Mouse (Mus musculus) layer of hippocampus, postnatal 10 days (tissue): ENCODE measurements around the gene Immp2l. TPM values are rescaled to one million over a fixed set of nuclear protein-coding genes. Genes with fewer than 3 reads are reported as not detected.
A peak's percentile ranks its signal among the peaks of the same experiment; 100 is the strongest.

Experiments
- DNase-seq, 2 experiments: peaks; one replicate each; pipeline ENCODE4 v3.0.0; 2021; ENCODE audit warnings: low spot score in 2 of 2
- total RNA-seq, 2 experiments: library from RNA; stranded (reverse); gene quantifications; 2 replicates each; pipeline ENCODE4 v1.2.3; 2021

Gene Immp2l
- total RNA-seq, 2 experiments from 2014 or later, result 3.3 to 5.7 TPM

DNA sequence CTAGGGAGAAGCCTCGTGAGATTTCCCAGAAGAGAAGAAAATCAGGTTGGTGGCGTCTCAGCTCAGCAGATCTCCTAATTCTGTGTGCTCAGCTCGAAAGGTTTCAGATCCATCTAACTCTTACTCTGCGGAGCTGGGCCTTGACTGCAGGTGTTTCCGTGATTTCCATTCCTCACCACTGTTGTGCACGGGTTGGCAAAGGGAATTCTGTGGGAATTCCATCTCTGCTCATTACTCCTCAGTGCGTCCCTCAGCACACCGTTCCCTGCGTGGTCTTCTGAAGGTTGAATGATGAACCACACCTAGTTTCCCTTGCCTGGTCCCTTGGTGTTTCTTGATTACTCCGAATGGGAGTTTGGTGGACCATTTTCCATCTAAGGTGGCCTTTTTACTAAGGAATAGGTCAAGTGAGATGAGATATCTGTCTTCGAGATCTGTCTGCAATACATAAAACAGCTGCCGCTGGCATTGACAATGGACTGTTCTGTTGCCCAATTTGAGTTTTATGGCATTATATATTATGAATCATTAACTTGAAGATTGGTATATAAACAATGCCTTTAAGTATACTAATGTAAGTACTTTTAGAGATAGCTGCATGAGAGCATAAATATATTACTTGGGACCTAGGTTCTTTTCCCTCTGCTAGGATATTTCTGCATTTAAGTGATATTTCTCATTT lies 23.3 kb downstream of the Immp2l start:
- no peak for DNase-seq

DNA sequence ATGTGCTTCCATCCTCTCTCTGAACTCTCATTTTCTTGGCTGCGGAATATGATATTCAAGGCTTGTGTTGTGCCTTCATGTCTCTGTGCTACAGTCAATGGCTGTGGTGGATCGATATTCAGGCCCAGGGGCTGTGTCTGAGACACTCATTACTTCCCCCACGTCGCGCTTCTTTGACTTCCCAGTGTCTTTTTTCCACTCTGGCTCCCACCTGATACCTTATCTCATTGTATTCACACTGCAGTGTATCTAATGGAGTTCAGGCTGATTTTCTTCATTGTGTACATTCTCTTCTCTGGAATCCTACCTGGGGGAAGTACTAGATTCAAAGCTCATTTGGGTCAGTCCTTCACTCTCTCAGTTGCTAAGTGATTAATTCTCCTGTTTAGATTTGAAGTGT lies 27.1 kb downstream of the Immp2l start:
- DNase-seq, result no peak

DNA sequence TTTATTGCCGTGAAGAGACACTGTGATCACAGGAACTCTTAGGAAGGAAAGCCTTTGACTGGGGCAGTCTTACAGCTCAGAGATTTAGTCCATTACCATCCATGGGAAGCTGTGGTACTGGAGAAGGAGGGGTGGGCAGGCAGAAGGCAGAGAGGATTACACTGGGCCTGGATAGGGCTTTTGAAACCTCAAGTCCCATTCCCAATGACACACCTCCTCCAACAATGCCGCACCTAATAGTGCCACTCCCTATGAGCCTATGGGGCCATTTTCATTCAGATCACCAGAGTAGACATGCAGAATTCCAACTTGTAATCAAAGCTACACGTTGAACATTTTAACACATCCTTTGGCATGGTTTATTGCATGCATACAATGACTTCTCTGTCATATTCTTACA lies 29.0 kb downstream of the Immp2l start:
- DNase-seq, result no peak

DNA sequence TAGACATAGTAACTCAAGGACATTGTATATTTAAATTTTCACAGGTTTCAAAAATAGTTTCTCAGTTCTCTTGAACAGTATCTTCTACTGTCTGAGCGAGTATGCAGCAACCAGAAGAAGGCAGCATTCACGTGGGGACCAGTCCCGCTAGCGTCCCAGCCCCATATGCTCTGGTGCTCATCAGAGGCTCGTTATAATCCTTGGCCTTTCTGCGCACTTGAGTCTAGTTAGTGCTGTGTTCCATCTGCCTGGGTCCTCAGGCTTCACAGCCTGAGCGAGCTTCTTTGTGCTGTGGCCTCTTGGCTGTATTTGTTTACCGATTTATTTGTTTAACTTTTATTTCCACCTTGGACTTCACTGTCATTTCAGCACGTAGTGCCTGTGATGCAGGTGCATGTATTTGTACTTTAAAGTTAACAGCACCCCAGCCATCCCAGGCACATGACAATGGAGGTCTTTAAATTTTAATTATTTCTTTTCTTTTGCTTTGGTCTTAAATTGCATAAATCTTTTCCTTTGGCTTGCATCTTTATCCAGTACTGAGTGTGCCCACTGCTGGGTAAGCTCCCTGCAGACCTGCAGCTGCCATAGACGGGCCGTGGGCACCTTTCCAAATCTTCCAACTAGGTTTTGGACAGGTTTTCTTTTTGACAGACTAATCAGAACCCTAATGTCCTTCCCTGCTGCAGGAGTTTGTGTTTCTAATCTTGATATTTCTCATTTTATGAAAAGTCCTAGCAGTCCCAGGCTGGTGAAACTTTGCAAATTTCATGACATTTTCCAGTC lies 30.3 kb downstream of the Immp2l start:
- no peak for DNase-seq

DNA sequence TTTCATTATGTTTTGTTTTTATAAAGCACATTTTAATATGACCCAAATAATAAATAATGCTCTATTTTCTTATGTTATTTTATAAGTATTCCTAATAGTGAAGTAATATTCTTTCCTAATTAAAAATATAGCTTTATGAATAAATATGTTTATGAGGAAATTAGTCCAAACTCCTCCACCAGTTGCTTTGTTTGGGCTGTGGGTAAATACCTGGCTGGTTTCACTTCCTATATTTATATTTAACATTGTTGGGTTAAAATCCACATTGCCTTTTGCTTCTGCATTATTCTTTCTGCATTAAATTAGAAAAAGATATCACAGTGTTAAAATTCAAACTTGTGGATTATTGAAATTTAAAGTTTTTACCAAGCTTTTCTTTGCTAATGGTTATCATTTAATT lies 32.1 kb downstream of the Immp2l start:
- no peak for DNase-seq

GRCm38 (mm10) chr12:41063281-41063680 lies 39.4 kb downstream of the Immp2l start:
- no peak for DNase-seq

DNA sequence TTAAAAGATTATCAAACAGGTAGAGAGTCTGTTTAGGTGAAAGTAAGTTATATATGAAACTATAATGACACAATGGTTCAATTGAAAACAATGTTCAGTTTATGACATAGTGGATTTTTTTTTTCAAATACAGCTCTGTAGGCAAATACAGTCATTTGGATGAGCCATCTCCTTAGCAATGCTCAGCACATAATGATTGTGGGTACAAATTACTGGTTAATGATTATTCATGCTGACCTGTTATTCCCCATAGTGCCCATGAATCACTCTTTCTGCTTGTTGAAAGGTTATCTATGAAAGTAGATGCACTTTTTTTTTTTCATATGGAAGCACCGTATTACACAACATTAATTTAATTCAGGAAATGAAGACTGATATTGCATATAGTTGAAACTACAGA lies 58.0 kb downstream of the Immp2l start:
- DNase-seq, result no peak

DNA sequence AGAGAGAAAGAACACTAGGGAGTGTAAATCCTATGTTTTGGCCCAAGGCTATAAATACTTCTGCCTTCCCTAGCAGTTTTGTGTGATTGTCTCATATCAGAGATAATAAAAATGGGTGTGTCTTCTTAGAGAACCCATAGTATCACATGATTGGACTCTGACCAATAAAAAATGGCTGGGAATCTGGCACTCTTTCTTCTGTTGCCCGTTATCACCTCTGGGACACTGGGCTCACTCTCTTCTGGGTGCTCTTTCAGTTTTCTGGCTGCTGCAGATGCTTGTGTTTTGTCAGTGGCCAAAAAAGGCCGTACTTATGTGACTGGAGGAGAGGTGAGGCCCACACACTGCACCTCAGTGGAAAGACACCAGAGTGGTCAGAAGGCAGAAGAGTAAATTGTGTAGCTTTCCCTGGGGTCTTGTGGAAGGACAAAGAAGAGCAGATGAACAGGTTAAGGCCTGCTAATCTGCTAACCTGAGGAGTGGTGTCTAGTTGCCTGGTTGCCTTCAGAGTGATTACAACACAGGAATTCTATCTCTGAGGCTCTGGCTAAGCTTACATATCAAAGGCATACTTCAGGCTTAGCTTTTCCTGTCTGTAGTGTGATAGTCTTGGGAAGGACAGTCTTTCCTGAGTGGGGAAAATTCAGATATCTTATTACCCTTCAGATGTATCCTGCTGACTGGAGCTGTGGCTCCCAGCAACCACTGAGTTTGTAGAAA lies 60.6 kb downstream of the Immp2l start:
- no peak for DNase-seq

DNA sequence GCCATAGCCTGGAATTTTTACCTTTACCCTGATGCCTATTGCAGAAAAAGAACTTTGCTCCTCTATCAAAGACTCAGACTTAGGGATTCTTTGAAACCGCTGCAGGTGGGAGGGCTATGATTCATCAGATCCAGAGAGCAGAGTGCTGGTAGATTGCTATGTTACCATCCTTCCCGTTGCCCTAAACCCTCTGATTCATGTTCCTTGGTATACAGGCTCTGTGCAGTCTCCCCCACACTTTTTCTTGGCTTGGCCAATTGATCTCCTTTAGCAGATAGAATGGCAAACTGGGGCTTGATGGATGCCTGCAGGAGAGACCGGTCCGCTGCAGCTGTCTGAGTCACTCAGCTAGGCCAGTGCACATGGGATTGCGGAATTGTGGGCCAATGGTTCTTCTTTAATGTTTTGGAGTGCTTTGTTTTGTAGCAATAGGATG lies 66.1 kb downstream of the Immp2l start:
- DNase-seq, result no peak

- no peak for DNase-seq
These were observed 66.9 kb downstream of the Immp2l start for GRCm38 (mm10) chr12:41090771-41091170.

DNA sequence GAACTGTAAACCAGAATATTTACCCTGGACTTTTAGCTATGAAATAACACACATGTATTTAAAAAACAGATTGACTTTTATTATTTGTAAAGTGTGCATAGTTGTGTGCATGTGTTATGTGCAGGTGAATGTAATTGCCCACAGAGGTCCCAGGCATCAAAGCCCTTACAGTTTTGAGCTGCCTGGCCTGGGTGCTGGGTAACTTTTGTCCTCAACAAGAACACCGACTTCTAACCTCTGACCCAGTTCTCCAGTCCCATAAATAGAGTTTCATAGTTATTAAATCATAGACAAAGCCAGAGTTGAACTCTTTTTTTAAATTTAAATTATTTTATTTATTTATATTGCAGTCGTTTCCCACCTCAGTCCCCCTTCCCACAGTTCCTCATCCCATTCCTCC lies 67.4 kb downstream of the Immp2l start:
- no peak for DNase-seq

- DNase-seq, result no peak
These were observed 72.2 kb downstream of the Immp2l start for GRCm38 (mm10) chr12:41096045-41096444.

DNA sequence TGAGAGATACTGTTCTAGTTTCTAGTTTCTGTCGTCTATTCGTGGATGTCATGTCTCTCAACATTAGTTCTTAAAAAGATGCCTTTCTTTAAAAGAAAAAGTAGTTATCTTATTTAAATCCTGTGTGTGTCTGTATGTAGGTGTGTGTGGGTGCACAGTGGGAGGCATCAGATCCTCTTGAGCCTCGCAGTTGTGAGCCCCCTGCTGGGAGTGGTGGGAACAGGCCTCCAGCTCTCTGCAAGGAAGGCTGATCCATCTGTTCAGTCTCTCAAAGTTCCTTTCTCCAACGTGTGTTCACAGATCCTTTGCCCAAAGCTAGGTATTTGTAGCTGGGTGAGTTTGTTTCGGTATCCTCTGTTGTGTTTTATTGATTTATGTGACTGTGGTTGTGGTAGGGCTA lies 73.5 kb downstream of the Immp2l start:
- DNase-seq, result peak in 1 of 2 experiments; percentile 28

GRCm38 (mm10) chr12:41109011-41109410 lies 85.1 kb downstream of the Immp2l start:
- DNase-seq, result no peak

GRCm38 (mm10) chr12:41111456-41111855 lies 87.6 kb downstream of the Immp2l start:
- DNase-seq, result peak; percentile 13 to 23

- no peak for DNase-seq
These were observed 88.2 kb downstream of the Immp2l start for GRCm38 (mm10) chr12:41112137-41112536.

GRCm38 (mm10) chr12:41118358-41118757 lies 94.5 kb downstream of the Immp2l start:
- DNase-seq, result no peak

- no peak for DNase-seq
These were observed 95.8 kb downstream of the Immp2l start for GRCm38 (mm10) chr12:41119657-41120056.

GRCm38 (mm10) chr12:41123207-41123606 lies 99.3 kb downstream of the Immp2l start:
- no peak for DNase-seq

DNA sequence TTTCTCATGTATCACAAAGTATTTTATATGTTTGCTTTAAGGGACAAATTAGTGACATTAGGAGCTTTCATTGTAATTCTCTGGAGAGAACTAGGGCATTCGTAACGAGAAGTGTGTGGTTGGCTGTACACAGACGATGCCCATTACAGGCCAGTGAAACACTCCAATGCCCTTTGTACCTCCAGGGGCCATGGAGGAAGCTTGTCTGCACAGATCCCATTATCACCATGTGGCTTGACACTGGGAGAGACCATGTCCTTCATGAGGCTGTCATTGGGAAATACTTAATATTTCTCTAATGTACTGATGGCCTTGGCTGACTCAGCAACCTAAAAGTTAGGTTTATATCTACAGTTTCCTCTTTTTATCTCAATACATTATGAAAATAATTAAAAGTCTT lies 111.0 kb downstream of the Immp2l start:
- DNase-seq, result no peak

GRCm38 (mm10) chr12:41159543-41159942 lies 135.7 kb downstream of the Immp2l start:
- DNase-seq, result no peak

DNA sequence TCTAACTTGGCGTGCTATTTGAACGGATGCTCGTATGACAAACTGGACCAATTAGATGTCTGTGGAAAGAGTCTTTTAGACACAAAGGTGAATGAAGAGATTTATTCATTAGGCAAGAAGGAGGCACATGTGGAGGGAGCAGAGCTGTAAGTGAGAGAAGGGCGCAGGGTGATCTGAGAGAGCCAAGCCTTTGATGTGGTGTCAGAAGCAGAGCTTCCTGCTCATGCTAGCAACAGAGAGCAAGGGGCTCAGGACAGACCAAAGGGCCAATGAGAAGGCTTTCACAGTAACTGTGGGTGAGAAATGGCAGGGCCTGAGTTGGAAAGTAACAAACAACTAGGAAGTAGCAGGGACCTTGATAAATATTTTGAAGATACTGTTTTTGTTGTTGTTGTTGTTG lies 143.9 kb downstream of the Immp2l start:
- DNase-seq, result no peak
